Mouse (Mus musculus) E14TG2a.4 (cell line): Measurements from ENCODE around the gene Higd1a.

Experiments
- CTCF ChIP-seq: conservative IDR thresholded peaks from 2 replicates; pipeline ENCODE4 v1.5.1; 2014; ENCODE audit warnings: low read length
- NANOG ChIP-seq: IDR thresholded peaks from 2 replicates; pipeline ENCODE4 v1.6.1; 2014; ENCODE audit warnings: borderline replicate concordance, low read length, mixed read lengths
- POU5F1 ChIP-seq: IDR thresholded peaks from 2 replicates; pipeline ENCODE4 v1.6.1; 2014; ENCODE audit warnings: low read length, borderline replicate concordance

DNA sequence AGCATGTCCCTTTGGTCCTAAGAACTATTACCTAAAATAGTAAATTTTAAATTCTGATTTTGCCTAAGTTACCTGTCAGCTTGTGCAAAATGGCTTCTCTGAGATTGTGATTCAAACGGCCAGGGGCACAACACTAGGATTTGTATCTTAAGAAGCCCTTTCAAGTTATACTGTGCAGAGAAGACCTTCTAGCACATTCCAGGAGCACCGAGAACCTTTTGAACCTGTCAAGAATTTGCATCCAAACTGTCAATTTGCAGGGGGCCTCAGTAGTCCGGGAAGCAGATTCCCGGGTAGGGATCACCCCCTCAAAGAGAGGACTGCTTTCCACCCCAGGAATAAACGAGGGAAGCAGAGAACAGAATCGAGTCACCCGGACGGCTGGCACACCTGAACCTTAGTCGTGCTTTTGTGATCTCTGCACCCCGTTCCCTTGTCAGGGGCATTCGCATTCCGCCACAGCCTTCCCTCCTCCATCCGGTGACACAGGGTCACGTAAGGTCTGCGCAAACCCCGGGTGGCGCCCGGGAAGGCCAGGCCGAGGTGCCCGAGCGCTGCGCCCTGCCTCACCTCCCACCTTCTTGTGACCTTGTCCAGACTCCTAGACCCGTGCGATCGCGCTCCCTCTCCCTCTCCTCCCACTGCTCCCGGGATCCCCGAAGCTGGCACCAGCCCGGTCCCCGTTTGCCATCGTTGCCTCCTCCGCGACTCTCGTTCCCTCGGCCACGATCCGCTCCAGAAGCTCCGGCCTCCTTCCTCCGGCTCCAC is 1.3 kb downstream of the Higd1a start:
- TF ChIP-seq CTCF (no peak), POU5F1 (no peak), NANOG (no peak)
